Mouse (Mus musculus) heart, adult 18-20 months (tissue): ENCODE measurements around the gene Olfr981. TPM values are rescaled to one million over a fixed set of nuclear protein-coding genes. Genes with fewer than 3 reads are reported as not detected.
"Not testable (repeated sequence)": the region's sequence is repeated elsewhere in the genome, so short reads cannot be mapped to it uniquely, and the experiment has no call there.

Experiments
- DNase-seq, 2 experiments: peaks; one replicate each; pipeline ENCODE4 v3.0.0; 2021 to 2022; ENCODE audit warnings: mixed read lengths in 1 of 2
- long read RNA-seq, 2 experiments: library from polyadenylated mRNA; stranded (forward); transcript quantifications; one replicate each; pipeline ENCODE4 v2.0.0; 2021
- total RNA-seq, 2 experiments: library from RNA; stranded (reverse); gene quantifications; 2 replicates each; pipeline ENCODE4 v1.2.3; 2021

Olfr981 gene
- not detected for total RNA-seq
- long read RNA-seq, experiment 1, result 0 reads
- long read RNA-seq, experiment 2, result 0 reads

GRCm38 (mm10) chr9:40021164-40021563, at the start of gene Olfr981:
Gene Olfr981 (plus strand): TSS chr9:40021464.
- no peak for DNase-seq

- not testable (repeated sequence) for DNase-seq
These were observed 44.6 kb upstream of the Olfr981 start for GRCm38 (mm10) chr9:39976581-39977145.

GRCm38 (mm10) chr9:39991813-39992212, 29.5 kb upstream of the Olfr981 start, which contains the start of gene Olfr978:
Gene Olfr978 (plus strand): TSS chr9:39992113.
- DNase-seq, result no peak

GRCm38 (mm10) chr9:40003365-40003764, 17.9 kb upstream of the Olfr981 start, which contains the start of gene Olfr979:
Gene Olfr979 (minus strand): TSS chr9:40003465.
- no peak for DNase-seq

- no peak for DNase-seq
These were observed 11.8 kb upstream of the Olfr981 start, which contains the start of gene Olfr980 for GRCm38 (mm10) chr9:40009482-40009881. Gene Olfr980 (minus strand): TSS chr9:40009582.

DNA sequence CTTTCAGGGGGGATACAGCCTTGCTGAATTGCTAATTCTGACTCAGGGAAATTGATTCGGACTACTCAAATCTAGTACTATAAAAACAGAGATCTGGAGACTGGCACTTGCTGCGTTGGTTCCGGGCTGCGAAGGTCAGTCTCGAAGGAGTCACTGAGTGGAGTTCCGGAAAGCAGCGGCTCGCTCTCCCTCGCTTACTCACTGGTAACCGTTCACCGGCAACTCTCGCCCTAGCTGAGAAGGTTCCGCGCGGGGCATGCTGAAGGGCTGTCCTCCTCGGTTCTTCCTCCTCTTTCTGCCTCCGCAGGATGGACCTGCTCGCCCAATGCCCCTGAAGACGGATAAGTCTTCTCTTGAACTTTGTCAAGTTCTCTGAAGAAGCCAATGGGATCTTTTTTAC, 28.9 kb downstream of the Olfr981 start:
- DNase-seq, result no peak

DNA sequence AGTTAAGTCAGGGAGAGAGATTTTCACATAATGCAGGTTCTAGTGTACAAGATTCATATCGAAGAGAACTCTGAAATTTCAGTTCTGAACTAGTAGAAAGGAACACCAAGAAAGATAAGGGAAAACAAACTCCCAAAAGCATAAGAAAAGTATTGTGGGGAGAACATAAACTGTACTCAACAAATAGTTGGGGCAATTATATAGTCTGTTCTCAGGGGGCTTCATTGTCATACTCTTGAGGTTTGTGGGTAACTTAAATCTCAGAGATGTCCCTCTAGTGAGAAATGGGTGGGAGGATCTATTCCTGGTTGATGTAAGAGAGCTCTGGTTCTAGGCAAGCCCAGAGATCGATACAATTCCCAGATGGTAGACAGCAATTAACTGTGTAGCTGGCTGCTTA, 52.3 kb downstream of the Olfr981 start, which contains the start of gene Olfr982:
Gene Olfr982 (plus strand): TSS at position 301 of the 400 bp plus-strand sequence.
- no peak for DNase-seq

Other genes starting within 250 kb of the Olfr981 start
- not detected for gene Olfr968, start 238.2 kb upstream of the Olfr981 start, total RNA-seq
- not detected for gene Olfr969, start 230.5 kb upstream of the Olfr981 start, total RNA-seq
- not detected for gene Olfr970, start 212.6 kb upstream of the Olfr981 start, total RNA-seq
- gene Olfr971, start 184.6 kb upstream of the Olfr981 start, total RNA-seq, result not detected
- not detected for gene Olfr972, start 155.0 kb upstream of the Olfr981 start, total RNA-seq
- not detected for gene Olfr229, start 114.1 kb upstream of the Olfr981 start, total RNA-seq
- not detected for gene Olfr974, start 84.0 kb upstream of the Olfr981 start, total RNA-seq
- gene Olfr975, start 69.4 kb upstream of the Olfr981 start, total RNA-seq, result not detected
- not detected for gene Olfr976, start 60.3 kb upstream of the Olfr981 start, total RNA-seq
- not detected for gene Olfr978, start 29.4 kb upstream of the Olfr981 start, total RNA-seq
- not detected for gene Olfr979, start 18.0 kb upstream of the Olfr981 start, total RNA-seq
- not detected for gene Olfr980, start 11.9 kb upstream of the Olfr981 start, total RNA-seq
- gene Olfr982, start 52.4 kb downstream of the Olfr981 start, total RNA-seq, result not detected
- not detected for gene Olfr983, start 72.1 kb downstream of the Olfr981 start, total RNA-seq
- not detected for gene Olfr984, start 92.7 kb downstream of the Olfr981 start, total RNA-seq
- not detected for gene Olfr985, start 108.7 kb downstream of the Olfr981 start, total RNA-seq
- not detected for gene Tmem225, start 126.7 kb downstream of the Olfr981 start, total RNA-seq
- gene Olfr986, start 159.5 kb downstream of the Olfr981 start, total RNA-seq, result not detected
- gene Zfp202, start 170.9 kb downstream of the Olfr981 start, total RNA-seq, result 1 to 10 TPM; 2.5 to 2.7 TPM
- gene Scn3b, start 247.8 kb downstream of the Olfr981 start, total RNA-seq, result 1 to 10 TPM in 1 of 2 experiments, under 1 TPM in 1; 0.79 to 1.6 TPM